Mouse (Mus musculus) intestine, embryonic 16.5 days (tissue): Measurements from ENCODE around the gene Slc27a5. TPM values are rescaled to one million over a fixed set of nuclear protein-coding genes. Genes with fewer than 3 reads are reported as not detected.

Source experiments
- ATAC-seq: fragments of 200-750 bp; cut with Nextera tagmentation; 2 replicates; pipeline ENCODE4 v1.8.0; 2017; ENCODE audit warnings: moderate TSS enrichment, moderate library complexity
- H3K27ac ChIP-seq: fragments of 300-500 bp; sonication (generic); 2 replicates; pipeline ENCODE4 v1.5.1; 2014; ENCODE audit warnings: mild to moderate bottlenecking, low read length
- H3K27me3 ChIP-seq: fragments of 300-500 bp; sonication (generic); replicated peaks from 2 replicates; pipeline ENCODE4 v1.6.1; 2014; ENCODE audit warnings: low read length, control low read depth, mixed read lengths; ENCODE audit not compliant: control insufficient read depth, insufficient read depth
- H3K36me3 ChIP-seq: fragments of 300-500 bp; sonication (generic); 2 replicates; pipeline ENCODE4 v1.6.1; 2014; ENCODE audit warnings: low read length, control low read depth; ENCODE audit not compliant: control insufficient read depth, insufficient read depth
- H3K4me1 ChIP-seq: fragments of 300-500 bp; sonication (generic); 2 replicates; pipeline ENCODE4 v1.6.1; 2014; ENCODE audit warnings: low read length, control low read depth, mixed read lengths; ENCODE audit not compliant: control insufficient read depth, insufficient read depth
- H3K4me2 ChIP-seq: fragments of 300-500 bp; sonication (generic); 2 replicates; pipeline ENCODE4 v1.6.1; 2014; ENCODE audit warnings: low read depth, low read length, control low read depth
- H3K4me3 ChIP-seq: fragments of 300-500 bp; sonication (generic); 2 replicates; pipeline ENCODE4 v1.5.1; 2014; ENCODE audit warnings: mild to moderate bottlenecking, low read length
- H3K9ac ChIP-seq: fragments of 300-500 bp; sonication (generic); 2 replicates; pipeline ENCODE4 v1.6.1; 2014; ENCODE audit warnings: low read depth, low read length
- H3K9me3 ChIP-seq: fragments of 300-500 bp; sonication (generic); 2 replicates; pipeline ENCODE4 v1.6.1; 2016; ENCODE audit warnings: low read length, control low read depth; ENCODE audit not compliant: control insufficient read depth
- WGBS: fragments of 180-500 bp; shearing (Covaris S2); extraction: QIAGEN DNeasy Blood & Tissue Kit; methylation state at CpG from one replicate; pipeline ENCODE4 v1.1.7; 2014; 5-methylcytosine and 5-hydroxymethylcytosine counted together
- polyA plus RNA-seq: library from polyadenylated mRNA; unstranded; fragments of >200 nt; fragmentation: Nextera tagmentation; extraction: Ambion mirVana; gene quantifications from 2 replicates; pipeline ENCODE4 v1.2.1, GENCODE M21; 2015

The Slc27a5 gene
- polyA plus RNA-seq, 1 experiment from 2014 or later: 0.84 TPM

- H3K9me3 ChIP-seq: no peaks in the 10 kb centered on the region
- H3K27ac ChIP-seq: no peak overlapping the region
- H3K27me3 ChIP-seq: no peaks in the 10 kb centered on the region
- H3K4me2 ChIP-seq: no peak overlapping the region
- H3K4me3 ChIP-seq: no peak overlapping the region
- WGBS: 78% methylated on average over 5 of the region's 5 CpGs
- no peaks in the 10 kb centered on the region for H3K4me1 ChIP-seq
- no peak for ATAC-seq
- no peaks in the 10 kb centered on the region for H3K36me3 ChIP-seq
- no peak overlapping the region for H3K9ac ChIP-seq
Observed at GRCm38 (mm10) chr7:12957511-12957910, 40.5 kb downstream of the Slc27a5 start.

- Histone ChIP-seq H3K27ac (no peak overlapping the region), H3K9me3 (no peaks in the 10 kb centered on the region), H3K4me2 (no peak overlapping the region), H3K9ac (no peak overlapping the region), H3K36me3 (no peaks in the 10 kb centered on the region), H3K27me3 (no peaks in the 10 kb centered on the region), H3K4me3 (no peak overlapping the region), H3K4me1 (peaks cover 6% of the 10 kb centered on the region)
- WGBS: 46% methylated on average over 3 of the region's 3 CpGs
- no peak for ATAC-seq
Observed at GRCm38 (mm10) chr7:12954896-12955295, 43.1 kb downstream of the Slc27a5 start.

GRCm38 (mm10) chr7:12949872-12950229 is 48.1 kb downstream of the Slc27a5 start:
- Histone ChIP-seq H3K4me3 (peak overlapping the region; percentile 52), H3K4me1 (peaks cover 10% of the 10 kb centered on the region), H3K9me3 (no peaks in the 10 kb centered on the region), H3K36me3 (no peaks in the 10 kb centered on the region), H3K4me2 (peak overlapping the region; percentile 88), H3K9ac (peak overlapping the region; percentile 77), H3K27ac (peak overlapping the region; percentile 89), H3K27me3 (no peaks in the 10 kb centered on the region)
- WGBS: 4% methylated on average over 16 of the region's 16 CpGs
- ATAC-seq: peak; percentile 78

GRCm38 (mm10) chr7:12949032-12949871 is 48.7 kb downstream of the Slc27a5 start:
- H3K4me2 ChIP-seq: peak overlapping the region; percentile 88
- 8% methylated on average over 35 of the region's 35 CpGs for WGBS
- H3K4me1 ChIP-seq: peaks cover 10% of the 10 kb centered on the region
- H3K36me3 ChIP-seq: no peaks in the 10 kb centered on the region
- H3K4me3 ChIP-seq: peak overlapping the region; percentile 52
- peak; percentile 98 for ATAC-seq
- peak overlapping the region; percentile 77 for H3K9ac ChIP-seq
- H3K9me3 ChIP-seq: no peaks in the 10 kb centered on the region
- peak overlapping the region; percentile 89 for H3K27ac ChIP-seq
- no peaks in the 10 kb centered on the region for H3K27me3 ChIP-seq

GRCm38 (mm10) chr7:12943488-12943887 is 54.5 kb downstream of the Slc27a5 start:
- ATAC-seq: no peak
- no peaks in the 10 kb centered on the region for H3K4me1 ChIP-seq
- no peak overlapping the region for H3K4me2 ChIP-seq
- no peak overlapping the region for H3K9ac ChIP-seq
- no peaks in the 10 kb centered on the region for H3K27me3 ChIP-seq
- H3K4me3 ChIP-seq: no peak overlapping the region
- no peaks in the 10 kb centered on the region for H3K9me3 ChIP-seq
- no peaks in the 10 kb centered on the region for H3K36me3 ChIP-seq
- H3K27ac ChIP-seq: no peak overlapping the region

GRCm38 (mm10) chr7:12940599-12940998 is 57.4 kb downstream of the Slc27a5 start:
- H3K9ac ChIP-seq: no peak overlapping the region
- ATAC-seq: no peak
- H3K4me1 ChIP-seq: no peaks in the 10 kb centered on the region
- no peaks in the 10 kb centered on the region for H3K36me3 ChIP-seq
- no peak overlapping the region for H3K4me2 ChIP-seq
- H3K4me3 ChIP-seq: no peak overlapping the region
- WGBS: 90% methylated on average over 4 of the region's 4 CpGs
- no peaks in the 10 kb centered on the region for H3K9me3 ChIP-seq
- no peaks in the 10 kb centered on the region for H3K27me3 ChIP-seq
- no peak overlapping the region for H3K27ac ChIP-seq

Other genes starting within 250 kb of the Slc27a5 start
- gene Zscan18, start 194.6 kb downstream of the Slc27a5 start, polyA plus RNA-seq: 3.4 and 4.0 TPM in 2 replicates
- gene Zfp329, start 179.3 kb downstream of the Slc27a5 start, polyA plus RNA-seq: 8.4 and 8.8 TPM in 2 replicates
- 27.1 and 27.7 TPM in 2 replicates for gene Zfp110, start 163.4 kb downstream of the Slc27a5 start, polyA plus RNA-seq
- gene Zfp128, start 117.0 kb downstream of the Slc27a5 start, polyA plus RNA-seq: 2.2 and 2.9 TPM in 2 replicates
- 13.3 and 13.5 TPM in 2 replicates for gene Zscan22, start 100.4 kb downstream of the Slc27a5 start, polyA plus RNA-seq
- gene Rps5, start 75.9 kb downstream of the Slc27a5 start, polyA plus RNA-seq: 904 and 1,023 TPM in 2 replicates
- gene Rnf225, start 70.8 kb downstream of the Slc27a5 start, polyA plus RNA-seq: 0.18 and 0.27 TPM in 2 replicates
- 7.8 TPM in 2 replicates for gene Zfp324, start 32.4 kb downstream of the Slc27a5 start, polyA plus RNA-seq
- 5.9 and 6.1 TPM in 2 replicates for gene Zfp446, start 20.3 kb downstream of the Slc27a5 start, polyA plus RNA-seq
- 116 and 131 TPM in 2 replicates for gene Trim28, start 922 bp upstream of the Slc27a5 start, polyA plus RNA-seq
- 22.2 and 23.2 TPM in 2 replicates for gene Zbtb45, start 11.8 kb upstream of the Slc27a5 start, polyA plus RNA-seq
- gene Chmp2a, start 36.6 kb upstream of the Slc27a5 start, polyA plus RNA-seq: 199 and 202 TPM in 2 replicates
- gene Ube2m, start 40.1 kb upstream of the Slc27a5 start, polyA plus RNA-seq: 19.5 and 25.0 TPM in 2 replicates
- gene Mzf1, start 56.6 kb upstream of the Slc27a5 start, polyA plus RNA-seq: 1.4 and 1.8 TPM in 2 replicates
- gene Vmn1r85, start 97.0 kb upstream of the Slc27a5 start, polyA plus RNA-seq: not detected in 2 replicates
- gene Vmn1r86, start 121.7 kb upstream of the Slc27a5 start, polyA plus RNA-seq: not detected in 2 replicates
- not detected in 2 replicates for gene Vmn1r87, start 142.0 kb upstream of the Slc27a5 start, polyA plus RNA-seq
- gene Vmn1r88, start 161.4 kb upstream of the Slc27a5 start, polyA plus RNA-seq: not detected in 2 replicates
- not detected in 2 replicates for gene Vmn1r89, start 214.8 kb upstream of the Slc27a5 start, polyA plus RNA-seq